Mouse (Mus musculus) MEL (cell line): ENCODE measurements around the gene Kyat1. TPM values are rescaled to one million over a fixed set of nuclear protein-coding genes. Genes with fewer than 3 reads are reported as not detected.
"Not testable (repeated sequence)": the region's sequence is repeated elsewhere in the genome, so short reads cannot be mapped to it uniquely, and the experiment has no call there.

Experiments used
- DNase-seq: peaks from one replicate; pipeline ENCODE4 v3.0.0; 2011; ENCODE audit warnings: low read depth, low spot score
- H3K27ac ChIP-seq: 2 replicates; pipeline ENCODE4 v1.5.1; 2012; ENCODE audit warnings: low read depth, mild to moderate bottlenecking, control low read depth, low read length, moderate library complexity; ENCODE audit not compliant: control insufficient read depth
- H3K27me3 ChIP-seq, 2 experiments: fragments of 150-350 bp in 1 of 2; sonication (generic) in 1 of 2; 2 replicates each; pipeline ENCODE4 v1.6.1; 2012; ENCODE audit warnings: low read length in 2 of 2, mild to moderate bottlenecking in 2 of 2, improper control_type of control experiment in 1 of 2, moderate library complexity in 1 of 2; ENCODE audit not compliant: insufficient read depth in 2 of 2, control insufficient read depth in 1 of 2
- H3K36me3 ChIP-seq, 2 experiments: 2 replicates each; pipeline ENCODE4 v1.6.1; 2012 to 2014; ENCODE audit warnings: low read length in 2 of 2, improper control_type of control experiment in 1 of 2, inconsistent platforms in 1 of 2, mild to moderate bottlenecking in 1 of 2; ENCODE audit not compliant: insufficient read depth in 2 of 2, control insufficient read depth in 1 of 2
- H3K4me1 ChIP-seq, 2 experiments: fragments of 150-350 bp in 1 of 2; sonication (generic) in 1 of 2; 2 replicates each; pipeline ENCODE4 v1.6.1; 2012; ENCODE audit warnings: low read length in 2 of 2, improper control_type of control experiment in 1 of 2, mild to moderate bottlenecking in 1 of 2; ENCODE audit not compliant: insufficient read depth in 2 of 2, control insufficient read depth in 1 of 2
- H3K4me3 ChIP-seq, 2 experiments: fragments of 150-350 bp in 1 of 2; sonication (generic) in 1 of 2; 2 replicates each; pipeline ENCODE4 v1.5.1; 2012; ENCODE audit warnings: low read depth in 2 of 2, low read length in 2 of 2, mild to moderate bottlenecking in 2 of 2, moderate library complexity in 2 of 2, control low read depth in 1 of 2, improper control_type of control experiment in 1 of 2; ENCODE audit not compliant: control insufficient read depth in 1 of 2, insufficient read depth in 1 of 2
- H3K79me2 ChIP-seq: 2 replicates; pipeline ENCODE4 v1.6.1; 2012; ENCODE audit warnings: mild to moderate bottlenecking, low read length, moderate library complexity; ENCODE audit not compliant: control insufficient read depth, poor library complexity, insufficient read depth
- H3K9ac ChIP-seq: 2 replicates; pipeline ENCODE4 v1.6.1; 2012; ENCODE audit warnings: low read depth, mild to moderate bottlenecking, control low read depth, low read length, moderate library complexity; ENCODE audit not compliant: control insufficient read depth, poor library complexity, severe bottlenecking
- H3K9me3 ChIP-seq: fragments of 150-350 bp; sonication (generic); replicated peaks from 2 replicates; pipeline ENCODE4 v1.6.1; 2012; ENCODE audit warnings: mild to moderate bottlenecking, low read length, improper control_type of control experiment, moderate library complexity; ENCODE audit not compliant: insufficient read depth
- CHD2 ChIP-seq: IDR thresholded peaks from 2 replicates; pipeline ENCODE4 v1.6.1; 2011; ENCODE audit warnings: low read length, improper control_type of control experiment
- CTCF ChIP-seq, 3 experiments: IDR thresholded peaks in 2 of 3; conservative IDR thresholded peaks in 1 of 3; 2 replicates each; pipeline ENCODE4 v1.5.1; 2011 to 2012; ENCODE audit warnings: low read length in 3 of 3, low read depth in 2 of 3, mild to moderate bottlenecking in 2 of 3, improper control_type of control experiment in 1 of 3, inconsistent platforms in 1 of 3, mixed read lengths in 1 of 3, moderate library complexity in 1 of 3; ENCODE audit not compliant: control insufficient read depth in 1 of 3, insufficient read depth in 1 of 3, poor library complexity in 1 of 3, severe bottlenecking in 1 of 3
- GATA1 ChIP-seq: IDR thresholded peaks from 2 replicates; pipeline ENCODE4 v1.6.1; 2011; ENCODE audit warnings: low read depth, low read length, improper control_type of control experiment
- MAX ChIP-seq: IDR thresholded peaks from 2 replicates; pipeline ENCODE4 v1.6.1; 2011; ENCODE audit warnings: low read length, improper control_type of control experiment
- MEF2A ChIP-seq: IDR thresholded peaks from 2 replicates; pipeline ENCODE4 v1.6.1; 2014; ENCODE audit warnings: low read depth, mild to moderate bottlenecking, inconsistent platforms, low read length, improper control_type of control experiment; ENCODE audit not compliant: poor library complexity, insufficient replicate concordance, severe bottlenecking; ENCODE audit errors: extremely low read depth
- MYC ChIP-seq: IDR thresholded peaks from 2 replicates; pipeline ENCODE4 v1.6.1; 2011; ENCODE audit warnings: low read depth, mild to moderate bottlenecking, low read length, improper control_type of control experiment, moderate library complexity
- NELFE ChIP-seq: IDR thresholded peaks from 2 replicates; pipeline ENCODE4 v1.6.1; 2011; ENCODE audit warnings: low read depth, low read length, improper control_type of control experiment
- NRF1 ChIP-seq: IDR thresholded peaks from 2 replicates; pipeline ENCODE4 v1.6.1; 2014; ENCODE audit warnings: low read depth, mild to moderate bottlenecking, inconsistent platforms, low read length, improper control_type of control experiment, moderate library complexity; ENCODE audit not compliant: poor library complexity, insufficient read depth, severe bottlenecking
- RCOR1 ChIP-seq: IDR thresholded peaks from 2 replicates; pipeline ENCODE4 v1.6.1; 2012; ENCODE audit warnings: low read depth, mild to moderate bottlenecking, inconsistent platforms, low read length, improper control_type of control experiment
- SIN3A ChIP-seq: IDR thresholded peaks from 2 replicates; pipeline ENCODE4 v1.6.1; 2012; ENCODE audit warnings: low read length, improper control_type of control experiment, inconsistent platforms
- TCF12 ChIP-seq: IDR thresholded peaks from 2 replicates; pipeline ENCODE4 v1.6.1; 2014; ENCODE audit warnings: low read depth, mild to moderate bottlenecking, inconsistent platforms, low read length, improper control_type of control experiment, moderate library complexity
- UBTF ChIP-seq: IDR thresholded peaks from 2 replicates; pipeline ENCODE4 v1.6.1; 2012; ENCODE audit warnings: low read depth, mild to moderate bottlenecking, inconsistent platforms, low read length, improper control_type of control experiment, moderate library complexity, borderline replicate concordance; ENCODE audit not compliant: insufficient read depth
- USF1 ChIP-seq: IDR thresholded peaks from 2 replicates; pipeline ENCODE4 v1.6.1; 2014; ENCODE audit warnings: low read depth, mild to moderate bottlenecking, inconsistent platforms, low read length, improper control_type of control experiment, moderate library complexity
- USF2 ChIP-seq, 2 experiments: IDR thresholded peaks; 2 replicates each; pipeline ENCODE4 v1.6.1; 2011 to 2012; ENCODE audit warnings: improper control_type of control experiment in 2 of 2, low read length in 2 of 2, borderline replicate concordance in 1 of 2, inconsistent platforms in 1 of 2, low read depth in 1 of 2, mild to moderate bottlenecking in 1 of 2; ENCODE audit not compliant: insufficient read depth in 1 of 2
- ZKSCAN1 ChIP-seq: IDR thresholded peaks from 2 replicates; pipeline ENCODE4 v1.6.1; 2012; ENCODE audit warnings: low read depth, mild to moderate bottlenecking, inconsistent platforms, low read length, improper control_type of control experiment, moderate library complexity
- ZMIZ1 ChIP-seq: IDR thresholded peaks from 2 replicates; pipeline ENCODE4 v1.6.1; 2012; ENCODE audit warnings: low read depth, mild to moderate bottlenecking, inconsistent platforms, low read length, improper control_type of control experiment, moderate library complexity
- polyA plus RNA-seq, 2 experiments: library from polyadenylated mRNA; stranded (reverse) in 1 of 2; unstranded in 1 of 2; fragments of >175 nt in 1 of 2; fragments of >200 nt in 1 of 2; gene quantifications; 2 replicates each; pipeline versions ENCODE4 v1.2.1 to v1.2.4; 2012; ENCODE audit warnings: low replicate concordance in 2 of 2, low read depth in 1 of 2; ENCODE audit not compliant: insufficient read length in 2 of 2, insufficient read depth in 1 of 2, missing spikeins in 1 of 2
- total RNA-seq: library from RNA; depleted of rRNA; stranded (reverse); fragments of 300-350 nt; gene quantifications from 2 replicates; pipeline ENCODE4 v1.2.3, GENCODE M21; 2012

Gene Kyat1
- total and polyA plus RNA-seq, 3 experiments: 9.5 to 14.9 TPM; not detected in 1

DNA sequence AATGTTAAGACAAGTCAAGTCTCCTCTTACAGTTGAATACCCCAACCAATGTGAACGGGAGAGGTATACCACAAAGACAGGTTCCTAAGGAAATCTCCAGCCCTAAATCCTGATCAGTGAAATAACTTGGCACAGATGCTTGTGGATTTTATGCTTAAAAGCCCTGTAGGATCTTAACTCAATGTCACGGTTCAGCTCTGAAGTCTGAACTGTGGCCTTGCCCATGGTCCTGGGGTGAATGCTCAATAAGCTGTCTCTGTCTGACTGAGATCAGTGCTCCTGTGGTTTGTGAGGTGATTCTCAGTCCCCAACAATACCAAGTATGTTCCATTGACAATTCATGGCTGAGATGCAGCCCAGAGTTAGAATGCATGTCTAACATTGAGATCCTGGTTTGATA is 23.2 kb downstream of the Kyat1 start:
- DNase-seq: no peak
- H3K27me3 ChIP-seq: no peaks in the 10 kb centered on the region
- no peak overlapping the region for H3K27ac ChIP-seq
- H3K36me3 ChIP-seq: 0 out of 4 replicates have a peak, but pooled peaks cover 0 to 2% of the 10 kb centered on the region in 2 experiments
- H3K9ac ChIP-seq: no peak overlapping the region
- H3K4me3 ChIP-seq: no peak overlapping the region
- H3K4me1 ChIP-seq: peaks cover 0 to under 1% of the 10 kb centered on the region in 2 experiments; a peak in 2 of 4 replicates
- H3K9me3 ChIP-seq: no peaks in the 10 kb centered on the region
- TF ChIP-seq NRF1 (no peak), TCF12 (no peak), MYC (no peak), RCOR1 (no peak), UBTF (no peak), ZKSCAN1 (no peak), GATA1 (no peak), CHD2 (no peak), CTCF (IDR thresholded peaks at IDR 0.05 in 2 of 3, conservative IDR thresholded peaks at IDR 0.05 in 1 of 3; ENCODE audit: control insufficient read depth in 1 of 3, insufficient read depth in 1 of 3, low read depth in 2 of 3, low read length in 3 of 3, poor library complexity in 1 of 3, severe bottlenecking in 1 of 3) (no peak), SIN3A (no peak), USF2 (IDR thresholded peaks at IDR 0.05; ENCODE audit: borderline replicate concordance in 1 of 2, insufficient read depth in 1 of 2, low read depth in 1 of 2, low read length in 2 of 2) (no peak), MAX (no peak), USF1 (no peak), MEF2A (no peak), ZMIZ1 (no peak), NELFE (no peak)
- TF ChIP-seq, all 39 proteins: peak for 0
- H3K79me2 ChIP-seq: peaks cover 7% of the 10 kb centered on the region; the same call in 1 of the 2 replicates

DNA sequence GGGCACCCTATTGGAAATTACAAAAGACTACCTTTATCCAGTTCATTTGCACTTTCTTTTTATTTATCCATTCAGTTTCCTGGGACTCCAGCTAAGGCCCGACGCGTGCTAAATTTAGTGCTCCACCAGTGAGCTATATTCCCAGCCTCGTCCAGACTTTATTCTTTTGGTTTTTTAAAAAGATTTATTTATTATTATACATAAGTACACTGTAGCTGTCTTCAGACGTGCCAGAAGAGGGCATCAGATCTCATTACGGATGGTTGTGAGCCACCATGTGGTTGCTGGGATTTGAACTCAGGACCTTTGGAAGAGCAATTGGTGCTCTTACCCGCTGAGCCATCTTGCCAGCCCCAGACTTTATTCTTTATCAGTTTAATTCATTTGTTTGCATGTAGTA is 26.9 kb downstream of the Kyat1 start:
- not testable (repeated sequence) for DNase-seq, H3K27me3 ChIP-seq, H3K27ac ChIP-seq, H3K4me1 ChIP-seq, H3K9me3 ChIP-seq, H3K79me2 ChIP-seq, H3K36me3 ChIP-seq
- H3K9ac ChIP-seq: peak overlapping the region; percentile 2; the same call in 1 of the 2 replicates
- H3K4me3 ChIP-seq: peak overlapping the region; percentile 38 to 45
